Mouse (Mus musculus): ENCODE measurements around the gene Gng10.

GRCm38 (mm10) chr4:59037525-59037924 lies 2.6 kb downstream of the Gng10 start:
- TF ChIP-seq GATA1 (IDR thresholded peaks at IDR 0.05; ENCODE audit: low read length) (no peak), TAL1 (IDR thresholded peaks at IDR 0.05; ENCODE audit: low read length) (no peak)

All from erythroblast, embryonic 14.5 days (primary cell).